Mouse (Mus musculus): ENCODE data around the gene Omt2a. TPM values are rescaled to one million over a fixed set of nuclear protein-coding genes. Genes with fewer than 3 reads are reported as not detected.
"Not testable (repeated sequence)": the region's sequence is repeated elsewhere in the genome, so short reads cannot be mapped to it uniquely, and the experiment has no call there.

Omt2a gene
- polyA plus RNA-seq, 1 experiment from 2014 or later: not detected

GRCm38 (mm10) chr9:78296089-78296488 is 18.5 kb downstream of the Omt2a start:
- H3K36me3 ChIP-seq; H3K4me2 ChIP-seq; H3K9me3 ChIP-seq; H3K4me3 ChIP-seq (replicated peaks); H3K27me3 ChIP-seq; H3K9ac ChIP-seq (replicated peaks); H3K27ac ChIP-seq; ATAC-seq (ENCODE audit: insufficient number of reproducible peaks, insufficient read depth, low FRiP score, low TSS enrichment, low read depth); H3K4me1 ChIP-seq (replicated peaks): not testable (repeated sequence)
- WGBS: 13% methylated on average over 6 of the region's 6 CpGs

GRCm38 (mm10) chr9:78294781-78295180 is 19.8 kb downstream of the Omt2a start:
- not testable (repeated sequence) for H3K36me3 ChIP-seq; H3K4me1 ChIP-seq (replicated peaks); ATAC-seq (ENCODE audit: insufficient number of reproducible peaks, insufficient read depth, low FRiP score, low TSS enrichment, low read depth); H3K9ac ChIP-seq (replicated peaks); H3K27me3 ChIP-seq; H3K4me2 ChIP-seq; H3K9me3 ChIP-seq; H3K27ac ChIP-seq; H3K4me3 ChIP-seq (replicated peaks)
- WGBS: 78% methylated on average over 7 of the region's 7 CpGs

GRCm38 (mm10) chr9:78293683-78294082 is 20.9 kb downstream of the Omt2a start:
- not testable (repeated sequence) for H3K4me3 ChIP-seq (replicated peaks); H3K36me3 ChIP-seq; H3K4me1 ChIP-seq (replicated peaks); H3K4me2 ChIP-seq; ATAC-seq (ENCODE audit: insufficient number of reproducible peaks, insufficient read depth, low FRiP score, low TSS enrichment, low read depth); H3K27me3 ChIP-seq; H3K9ac ChIP-seq (replicated peaks); H3K9me3 ChIP-seq; H3K27ac ChIP-seq
- 69% methylated on average over 1 of the region's 1 CpGs for WGBS

- WGBS: 68% methylated on average over 8 of the region's 8 CpGs
- not testable (repeated sequence) for ATAC-seq (ENCODE audit: insufficient number of reproducible peaks, insufficient read depth, low FRiP score, low TSS enrichment, low read depth); H3K4me2 ChIP-seq; H3K4me3 ChIP-seq (replicated peaks); H3K9ac ChIP-seq (replicated peaks); H3K36me3 ChIP-seq; H3K4me1 ChIP-seq (replicated peaks); H3K27me3 ChIP-seq; H3K27ac ChIP-seq; H3K9me3 ChIP-seq
These were observed 22.1 kb downstream of the Omt2a start for GRCm38 (mm10) chr9:78292462-78292861.

GRCm38 (mm10) chr9:78289723-78290122 is 24.9 kb downstream of the Omt2a start, which contains the start of gene Gm10639:
Gene Gm10639, plus strand, starts transcription at chr9:78289923.
- H3K27me3 ChIP-seq; H3K4me3 ChIP-seq (replicated peaks); H3K27ac ChIP-seq; H3K9ac ChIP-seq (replicated peaks); ATAC-seq (ENCODE audit: insufficient number of reproducible peaks, insufficient read depth, low FRiP score, low TSS enrichment, low read depth); H3K36me3 ChIP-seq; H3K9me3 ChIP-seq; H3K4me1 ChIP-seq (replicated peaks); H3K4me2 ChIP-seq: not testable (repeated sequence)
- 89% methylated on average over 3 of the region's 3 CpGs for WGBS

- 85% methylated on average over 1 of the region's 1 CpGs for WGBS
- not testable (repeated sequence) for H3K9ac ChIP-seq (replicated peaks); H3K27ac ChIP-seq; H3K4me2 ChIP-seq; H3K36me3 ChIP-seq; ATAC-seq (ENCODE audit: insufficient number of reproducible peaks, insufficient read depth, low FRiP score, low TSS enrichment, low read depth); H3K4me1 ChIP-seq (replicated peaks); H3K4me3 ChIP-seq (replicated peaks); H3K27me3 ChIP-seq; H3K9me3 ChIP-seq
These were observed 25.5 kb downstream of the Omt2a start for GRCm38 (mm10) chr9:78289063-78289462.

GRCm38 (mm10) chr9:78282002-78282711 is 32.4 kb downstream of the Omt2a start:
- not testable (repeated sequence) for H3K9ac ChIP-seq (replicated peaks); H3K36me3 ChIP-seq; H3K27me3 ChIP-seq; H3K4me2 ChIP-seq; H3K27ac ChIP-seq; H3K4me3 ChIP-seq (replicated peaks); H3K9me3 ChIP-seq; ATAC-seq (ENCODE audit: insufficient number of reproducible peaks, insufficient read depth, low FRiP score, low TSS enrichment, low read depth); H3K4me1 ChIP-seq (replicated peaks)
- 82% methylated on average over 4 of the region's 4 CpGs for WGBS

GRCm38 (mm10) chr9:78270945-78271344 is 43.7 kb downstream of the Omt2a start:
- not testable (repeated sequence) for H3K9me3 ChIP-seq; H3K27me3 ChIP-seq; H3K4me1 ChIP-seq (replicated peaks); ATAC-seq (ENCODE audit: insufficient number of reproducible peaks, insufficient read depth, low FRiP score, low TSS enrichment, low read depth); H3K36me3 ChIP-seq; H3K9ac ChIP-seq (replicated peaks); H3K27ac ChIP-seq; H3K4me3 ChIP-seq (replicated peaks); H3K4me2 ChIP-seq
- WGBS: 78% methylated on average over 3 of the region's 3 CpGs

Other genes starting within 250 kb of the Omt2a start
- 40.6 and 41.4 TPM in 2 replicates for gene Fbxo9, start 205.7 kb downstream of the Omt2a start, polyA plus RNA-seq (2016; fragmentation: Nextera tagmentation; extraction: Ambion mirVana)
- 35.1 and 37.8 TPM in 2 replicates for gene Ick, start 205.6 kb downstream of the Omt2a start, polyA plus RNA-seq (2016; fragmentation: Nextera tagmentation; extraction: Ambion mirVana)
- 133 and 140 TPM in 2 replicates for gene Gsta4, start 132.0 kb downstream of the Omt2a start, polyA plus RNA-seq (2016; fragmentation: Nextera tagmentation; extraction: Ambion mirVana)
- not detected in 2 replicates for gene Gsta1, start 84.1 kb downstream of the Omt2a start, polyA plus RNA-seq (2016; fragmentation: Nextera tagmentation; extraction: Ambion mirVana)
- gene Gm3776, start 57.7 kb downstream of the Omt2a start, polyA plus RNA-seq (2016; fragmentation: Nextera tagmentation; extraction: Ambion mirVana): not detected in 2 replicates
- not detected in 2 replicates for gene Gm10639, start 24.9 kb downstream of the Omt2a start, polyA plus RNA-seq (2016; fragmentation: Nextera tagmentation; extraction: Ambion mirVana)
- not detected in 2 replicates for gene Omt2b, start 12.8 kb upstream of the Omt2a start, polyA plus RNA-seq (2016; fragmentation: Nextera tagmentation; extraction: Ambion mirVana)
- not detected in 2 replicates for gene Gsta2, start 41.0 kb upstream of the Omt2a start, polyA plus RNA-seq (2016; fragmentation: Nextera tagmentation; extraction: Ambion mirVana)
- 0.37 and 1.3 TPM in 2 replicates for gene Dppa5a, start 53.4 kb upstream of the Omt2a start, polyA plus RNA-seq (2016; fragmentation: Nextera tagmentation; extraction: Ambion mirVana)
- gene Ooep, start 63.9 kb upstream of the Omt2a start, polyA plus RNA-seq (2016; fragmentation: Nextera tagmentation; extraction: Ambion mirVana): 2.5 and 3.0 TPM in 2 replicates
- 0.30 and 0.54 TPM in 2 replicates for gene Ddx43, start 81.0 kb upstream of the Omt2a start, polyA plus RNA-seq (2016; fragmentation: Nextera tagmentation; extraction: Ambion mirVana)
- 1.7 TPM in 2 replicates for gene Cgas, start 128.4 kb upstream of the Omt2a start, polyA plus RNA-seq (2016; fragmentation: Nextera tagmentation; extraction: Ambion mirVana)
- gene Mto1, start 133.4 kb upstream of the Omt2a start, polyA plus RNA-seq (2016; fragmentation: Nextera tagmentation; extraction: Ambion mirVana): 20.3 and 23.5 TPM in 2 replicates
- 0.79 and 0.88 TPM in 2 replicates for gene Gm17324, start 134.0 kb upstream of the Omt2a start, polyA plus RNA-seq (2016; fragmentation: Nextera tagmentation; extraction: Ambion mirVana)
- 4,104 and 4,228 TPM in 2 replicates for gene Eef1a1, start 174.4 kb upstream of the Omt2a start, polyA plus RNA-seq (2016; fragmentation: Nextera tagmentation; extraction: Ambion mirVana)